Mouse (Mus musculus): Measurements from ENCODE around the gene Ano1. TPM values are rescaled to one million over a fixed set of nuclear protein-coding genes. Genes with fewer than 3 reads are reported as not detected.
A peak's percentile ranks its signal among the peaks of the same experiment; 100 is the strongest.

The Ano1 gene
- polyA plus RNA-seq, 1 experiment from 2014 or later = 13.0 TPM

DNA sequence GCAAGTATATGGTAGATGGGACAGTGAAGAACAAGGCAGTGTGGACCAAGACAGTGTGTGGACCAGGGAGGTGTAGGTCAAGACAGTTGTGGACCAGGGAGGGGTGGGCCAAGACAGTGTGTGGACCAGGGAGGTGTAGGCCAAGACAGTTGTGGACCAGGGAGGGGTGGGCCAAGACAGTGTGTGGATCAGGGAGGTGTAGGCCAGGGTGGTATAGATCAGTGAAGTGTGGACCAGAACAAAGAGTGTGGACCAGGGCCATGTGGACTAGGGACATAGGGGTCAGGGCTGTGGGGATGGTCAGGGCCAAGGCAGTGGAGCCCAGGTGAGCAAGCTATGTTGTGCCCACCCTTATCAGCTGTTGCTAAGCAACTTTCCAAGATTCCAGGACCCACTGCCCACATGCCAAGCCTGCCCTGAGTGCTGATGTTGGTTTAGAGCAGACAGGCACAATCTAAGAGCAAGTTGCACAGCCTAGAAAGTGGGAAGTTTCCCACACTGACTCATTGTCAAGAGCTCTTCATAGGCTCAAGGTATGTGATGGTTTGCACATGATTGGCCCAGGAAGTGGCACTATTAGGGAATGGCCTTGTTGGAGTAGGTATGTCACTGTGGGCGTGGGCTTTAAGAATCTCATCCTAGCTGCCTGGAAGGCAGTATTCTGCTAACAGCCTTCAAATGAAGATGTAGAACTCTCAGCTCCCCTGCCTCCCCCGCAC, 64.0 kb downstream of the Ano1 start:
- WGBS = 96% methylated on average over 2 of the region's 2 CpGs
- ATAC-seq = peak; percentile 58; the same call in 1 of the 2 replicates
- no peak overlapping the region for H3K4me2 ChIP-seq (replicated peaks)

DNA sequence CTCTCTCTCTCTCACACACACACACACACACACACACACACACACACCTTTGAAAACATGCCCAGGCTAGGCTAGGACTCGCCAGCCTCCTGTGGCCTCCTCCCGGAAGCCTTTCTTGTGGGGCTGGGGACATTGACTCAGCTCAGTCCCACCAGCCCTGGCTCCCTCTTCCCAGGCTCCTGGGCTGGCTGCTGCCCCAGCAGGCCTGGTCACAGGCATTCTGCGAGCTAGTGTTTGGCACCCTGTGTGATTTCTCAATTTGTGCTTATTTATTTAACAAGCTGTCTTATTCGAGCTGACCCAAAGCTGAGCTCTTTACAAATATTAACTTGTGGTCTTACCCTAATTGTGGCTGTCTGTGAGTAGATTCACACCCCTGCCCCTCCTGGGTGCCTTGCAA, 66.8 kb downstream of the Ano1 start:
- Histone ChIP-seq H3K9ac (replicated peaks) (no peak overlapping the region), H3K4me3 (replicated peaks) (no peak overlapping the region), H3K9me3 (no peaks in the 10 kb centered on the region), H3K27ac (peak overlapping the region; percentile 44; the same call in 1 of the 2 replicates), H3K36me3 (no peaks in the 10 kb centered on the region), H3K27me3 (peaks cover 9% of the 10 kb centered on the region), H3K4me2 (replicated peaks) (no peak overlapping the region), H3K4me1 (replicated peaks) (peaks cover 22% of the 10 kb centered on the region; the same call in 1 of the 2 replicates)
- WGBS = 57% methylated on average over 4 of the region's 4 CpGs
- no peak for ATAC-seq

More for the DNA sequence above, 64.0 kb downstream of the Ano1 start:
- H3K27me3 ChIP-seq = no peaks in the 10 kb centered on the region
- peaks cover 23% of the 10 kb centered on the region; the same call in 1 of the 2 replicates for H3K4me1 ChIP-seq (replicated peaks)
- no peaks in the 10 kb centered on the region for H3K9me3 ChIP-seq
- H3K9ac ChIP-seq (replicated peaks) = no peak overlapping the region
- H3K27ac ChIP-seq = no peak overlapping the region
- no peak overlapping the region for H3K4me3 ChIP-seq (replicated peaks)
- no peaks in the 10 kb centered on the region for H3K36me3 ChIP-seq

DNA sequence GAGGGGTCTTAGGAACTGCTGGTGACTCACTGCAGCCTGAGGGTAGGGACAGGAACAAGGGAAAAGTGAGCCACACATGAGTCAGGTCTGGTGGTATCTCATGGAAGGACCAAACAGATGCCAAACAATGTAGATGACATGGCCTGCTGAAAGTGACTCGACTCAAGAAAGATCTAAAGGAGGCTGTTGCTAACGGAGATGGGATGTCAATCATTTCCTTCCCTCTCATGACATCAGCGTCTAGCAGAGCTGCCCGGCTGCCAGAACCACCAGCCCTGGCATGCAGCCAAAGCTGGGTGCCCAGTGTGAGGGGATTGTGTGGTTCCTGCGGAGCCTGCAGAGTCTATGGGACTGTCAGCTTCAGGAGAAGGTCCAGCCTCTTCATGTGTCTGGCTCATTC, 67.3 kb downstream of the Ano1 start:
- WGBS = 25% methylated on average over 5 of the region's 5 CpGs
- ATAC-seq = peak; percentile 74; the same call in 1 of the 2 replicates
- H3K36me3 ChIP-seq = no peaks in the 10 kb centered on the region
- H3K27ac ChIP-seq = no peak overlapping the region
- H3K4me3 ChIP-seq (replicated peaks) = no peak overlapping the region
- H3K4me2 ChIP-seq (replicated peaks) = no peak overlapping the region
- H3K4me1 ChIP-seq (replicated peaks) = peaks cover 17% of the 10 kb centered on the region; the same call in 1 of the 2 replicates
- H3K9me3 ChIP-seq = no peaks in the 10 kb centered on the region
- no peak overlapping the region for H3K9ac ChIP-seq (replicated peaks)
- H3K27me3 ChIP-seq = peaks cover 14% of the 10 kb centered on the region

DNA sequence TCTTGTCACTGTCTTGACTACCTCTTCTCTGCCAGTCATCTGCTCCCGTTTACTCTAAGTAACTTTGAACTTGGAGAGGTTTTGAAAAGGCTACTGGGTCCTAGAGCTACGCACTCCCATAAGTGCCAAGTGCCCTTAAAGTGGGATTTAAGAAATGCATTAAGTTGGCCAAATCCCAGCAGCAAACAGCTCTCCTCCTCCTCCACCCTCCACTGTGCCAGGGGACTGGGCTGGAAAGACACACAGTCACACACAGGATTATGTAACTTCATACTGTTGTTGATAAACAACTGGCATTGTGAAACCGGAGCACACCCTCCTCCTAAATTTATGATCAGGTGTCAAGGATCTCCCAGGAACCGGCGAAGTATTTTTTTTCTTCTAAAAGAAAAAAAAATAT, 71.7 kb downstream of the Ano1 start:
- no peak overlapping the region for H3K9ac ChIP-seq (replicated peaks)
- no peak overlapping the region for H3K4me2 ChIP-seq (replicated peaks)
- WGBS = 84% methylated on average over 5 of the region's 5 CpGs
- no peak for ATAC-seq
- H3K9me3 ChIP-seq = no peaks in the 10 kb centered on the region
- no peak overlapping the region for H3K27ac ChIP-seq
- H3K4me1 ChIP-seq (replicated peaks) = peaks cover 32% of the 10 kb centered on the region
- no peak overlapping the region for H3K4me3 ChIP-seq (replicated peaks)
- H3K27me3 ChIP-seq = peaks cover 38% of the 10 kb centered on the region
- no peaks in the 10 kb centered on the region for H3K36me3 ChIP-seq

DNA sequence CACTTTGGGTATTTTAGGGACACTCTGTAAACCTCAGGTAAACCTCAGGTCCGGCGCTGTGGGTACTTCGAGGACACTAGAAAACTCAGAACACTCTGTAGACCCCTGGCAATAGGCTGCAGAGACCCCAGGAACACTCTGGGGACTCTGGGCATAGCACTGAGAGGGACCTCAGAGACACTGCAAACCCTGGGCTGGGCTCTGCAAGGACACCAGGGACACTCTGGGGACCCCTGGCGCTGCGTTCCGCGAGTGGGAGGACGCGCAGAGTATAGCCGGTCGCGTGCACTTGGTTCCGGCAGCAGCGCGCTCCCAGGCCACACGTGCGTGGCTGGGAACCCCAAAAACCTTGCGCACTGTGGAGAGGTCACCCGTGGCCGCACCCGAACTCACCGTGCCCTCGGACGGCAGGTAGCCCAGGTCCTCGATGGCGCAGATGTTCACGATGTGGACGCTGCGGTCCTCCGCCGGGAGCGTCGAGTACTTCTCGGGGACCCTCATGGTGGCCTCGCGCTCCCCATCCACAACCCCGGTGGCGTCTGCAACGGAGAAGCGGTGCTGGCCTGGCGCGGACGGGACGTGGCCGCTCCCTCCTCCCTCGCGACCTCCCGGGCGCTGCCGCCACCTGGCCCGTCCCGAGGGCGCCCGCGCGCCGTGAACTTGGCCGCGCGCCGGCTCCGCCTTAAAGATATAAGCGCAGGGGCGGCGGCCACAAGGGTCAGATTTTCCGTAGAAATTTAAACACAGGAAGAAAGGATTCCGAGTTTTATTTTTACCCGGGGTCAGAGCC, 73.3 kb downstream of the Ano1 start:
- Histone ChIP-seq H3K4me1 (replicated peaks) (peaks cover 25% of the 10 kb centered on the region), H3K9me3 (no peaks in the 10 kb centered on the region), H3K9ac (replicated peaks) (peak overlapping the region; percentile 57), H3K4me2 (replicated peaks) (peak overlapping the region; percentile 72), H3K36me3 (no peaks in the 10 kb centered on the region), H3K27ac (no peak overlapping the region), H3K4me3 (replicated peaks) (peak overlapping the region; percentile 44), H3K27me3 (peaks cover 38% of the 10 kb centered on the region)
- ATAC-seq = 0 out of 2 replicates have a peak, but pooled peaks have one; percentile 2
- 13% methylated on average over 68 of the region's 68 CpGs for WGBS

DNA sequence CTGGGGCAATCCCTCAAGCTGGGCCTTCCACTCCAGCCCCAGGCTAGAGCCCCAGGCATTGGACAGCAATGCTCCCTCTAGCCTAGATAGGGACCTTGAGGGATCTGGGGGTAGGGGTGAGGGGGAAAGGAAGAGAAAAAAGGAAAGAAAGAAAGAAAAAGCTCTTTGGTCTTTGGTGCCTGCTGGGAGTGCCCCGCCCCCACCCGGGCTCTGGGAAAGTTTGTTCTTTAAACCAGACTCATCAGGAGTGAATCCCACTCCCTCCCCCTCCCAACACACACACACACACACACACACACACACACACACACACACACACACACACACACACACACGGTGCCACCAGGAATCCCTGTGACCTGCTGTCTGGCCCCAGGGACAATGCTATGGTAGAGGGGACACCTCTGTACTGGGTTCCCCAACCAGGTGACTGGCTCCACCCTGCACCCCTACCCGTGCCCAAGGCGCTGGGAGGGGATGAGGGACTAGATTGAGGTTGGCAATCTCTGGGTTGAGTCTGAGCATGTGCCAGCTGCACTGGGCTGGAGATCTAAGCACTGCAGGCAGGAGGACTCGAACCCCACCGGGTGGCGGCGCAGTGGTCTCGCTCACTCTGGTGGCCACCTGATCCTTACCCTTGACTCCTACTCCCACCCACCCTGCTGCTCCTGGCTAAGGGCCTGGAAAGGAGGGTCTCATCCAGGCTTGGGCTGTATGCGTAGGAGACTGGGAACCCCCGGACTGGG, 74.3 kb downstream of the Ano1 start:
- peaks cover 38% of the 10 kb centered on the region for H3K27me3 ChIP-seq
- H3K4me3 ChIP-seq (replicated peaks) = 0 out of 2 replicates have a peak overlapping the region, but pooled peaks have one; percentile 44
- H3K36me3 ChIP-seq = no peaks in the 10 kb centered on the region
- WGBS = 51% methylated on average over 11 of the region's 12 CpGs
- peak; percentile 29 for ATAC-seq
- H3K9me3 ChIP-seq = no peaks in the 10 kb centered on the region
- no peak overlapping the region for H3K27ac ChIP-seq
- peak overlapping the region; percentile 72 for H3K4me2 ChIP-seq (replicated peaks)
- H3K9ac ChIP-seq (replicated peaks) = no peak overlapping the region
- peaks cover 25% of the 10 kb centered on the region for H3K4me1 ChIP-seq (replicated peaks)

DNA sequence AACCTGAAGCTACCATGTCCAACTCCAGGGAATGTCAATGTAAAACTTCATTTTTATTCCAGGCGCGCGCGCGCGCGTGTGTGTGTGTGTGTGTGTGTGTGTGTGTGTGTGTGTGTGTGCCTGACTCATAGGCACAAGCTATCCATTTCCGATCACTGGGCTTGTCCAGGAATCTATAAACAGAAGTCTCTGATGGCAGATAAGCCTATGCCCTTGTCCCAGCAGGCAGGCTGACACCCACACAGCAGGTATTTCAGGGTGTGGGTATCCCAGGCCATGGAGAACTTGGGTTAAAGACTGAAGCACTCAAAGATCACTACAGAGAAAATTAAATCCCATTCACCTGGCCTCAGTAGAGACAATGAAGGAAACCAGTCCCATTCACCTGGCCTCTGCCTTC, 76.1 kb downstream of the Ano1 start:
- ATAC-seq = no peak
- Histone ChIP-seq H3K27ac (no peak overlapping the region), H3K9ac (replicated peaks) (no peak overlapping the region), H3K4me2 (replicated peaks) (no peak overlapping the region), H3K36me3 (no peaks in the 10 kb centered on the region), H3K9me3 (no peaks in the 10 kb centered on the region), H3K4me1 (replicated peaks) (peaks cover 25% of the 10 kb centered on the region), H3K4me3 (replicated peaks) (no peak overlapping the region), H3K27me3 (peaks cover 34% of the 10 kb centered on the region)
- WGBS = 97% methylated on average over 8 of the region's 8 CpGs

DNA sequence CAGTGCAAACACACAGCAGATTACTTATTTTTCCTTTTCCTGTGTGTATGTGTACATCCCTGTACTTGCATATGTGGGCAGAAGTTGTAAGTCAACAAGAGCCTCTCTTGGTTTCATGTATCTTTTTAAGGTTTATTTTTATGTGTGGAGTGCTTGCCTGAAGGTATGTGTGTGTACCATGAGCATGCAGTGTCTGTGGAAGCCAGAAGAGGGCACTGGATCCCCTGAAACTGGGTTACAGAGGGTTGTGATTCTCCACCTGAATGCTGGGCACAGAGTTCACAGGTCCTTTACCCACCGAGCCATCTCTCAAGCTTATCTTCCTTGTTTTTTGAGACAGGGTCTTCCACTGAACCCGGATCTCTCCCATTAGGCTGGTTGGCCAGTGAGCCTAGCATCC, 81.9 kb downstream of the Ano1 start:
- WGBS = 94% methylated on average over 2 of the region's 2 CpGs

DNA sequence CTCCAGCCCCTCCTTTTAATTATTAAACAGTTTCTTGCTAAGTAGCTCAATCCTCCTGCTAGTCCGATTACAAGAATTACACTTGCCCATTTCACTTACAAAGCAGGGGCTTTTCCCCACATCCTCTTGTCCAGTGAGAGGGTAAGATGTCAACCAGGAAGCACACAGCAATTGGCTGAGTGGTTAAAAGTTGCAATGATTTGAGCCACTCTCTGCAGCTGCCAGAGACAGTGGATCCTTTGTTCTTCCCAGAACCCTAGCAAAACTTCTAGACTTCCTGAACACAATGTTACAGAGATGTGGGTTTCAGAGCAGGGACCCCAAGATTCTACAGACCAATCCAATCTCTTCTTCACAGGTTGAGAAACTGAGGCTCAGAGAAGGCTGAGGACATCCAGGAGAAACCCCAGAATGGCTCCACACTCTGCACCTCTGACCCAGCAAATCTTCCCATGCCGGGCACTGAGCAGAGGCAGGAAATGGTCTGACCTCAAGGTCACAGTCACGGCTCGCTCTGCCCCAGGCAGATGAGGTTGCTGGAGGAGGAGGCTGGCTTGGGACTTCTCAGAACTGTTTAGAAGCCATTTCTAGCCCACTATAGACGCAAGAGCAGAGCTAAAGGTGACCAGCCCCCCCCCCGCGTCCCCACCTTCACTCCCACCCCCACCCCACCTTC, 83.0 kb downstream of the Ano1 start:
- Histone ChIP-seq H3K4me2 (replicated peaks) (no peak overlapping the region), H3K4me1 (replicated peaks) (no peaks in the 10 kb centered on the region), H3K9ac (replicated peaks) (no peak overlapping the region), H3K36me3 (peaks cover 3% of the 10 kb centered on the region; the same call in 1 of the 2 replicates), H3K4me3 (replicated peaks) (no peak overlapping the region), H3K9me3 (no peaks in the 10 kb centered on the region), H3K27me3 (peaks cover 9% of the 10 kb centered on the region; the same call in 1 of the 2 replicates), H3K27ac (no peak overlapping the region)
- WGBS = 71% methylated on average over 7 of the region's 7 CpGs
- no peak for ATAC-seq

More for the DNA sequence above, 81.9 kb downstream of the Ano1 start:
- H3K9ac ChIP-seq (replicated peaks) = no peak overlapping the region
- ATAC-seq = no peak
- H3K4me3 ChIP-seq (replicated peaks) = no peak overlapping the region
- peaks cover 3% of the 10 kb centered on the region; the same call in 1 of the 2 replicates for H3K36me3 ChIP-seq
- H3K9me3 ChIP-seq = no peaks in the 10 kb centered on the region
- 0 out of 2 replicates have a peak, but pooled peaks cover 2% of the 10 kb centered on the region for H3K27me3 ChIP-seq
- H3K4me1 ChIP-seq (replicated peaks) = no peaks in the 10 kb centered on the region
- no peak overlapping the region for H3K4me2 ChIP-seq (replicated peaks)
- H3K27ac ChIP-seq = no peak overlapping the region

DNA sequence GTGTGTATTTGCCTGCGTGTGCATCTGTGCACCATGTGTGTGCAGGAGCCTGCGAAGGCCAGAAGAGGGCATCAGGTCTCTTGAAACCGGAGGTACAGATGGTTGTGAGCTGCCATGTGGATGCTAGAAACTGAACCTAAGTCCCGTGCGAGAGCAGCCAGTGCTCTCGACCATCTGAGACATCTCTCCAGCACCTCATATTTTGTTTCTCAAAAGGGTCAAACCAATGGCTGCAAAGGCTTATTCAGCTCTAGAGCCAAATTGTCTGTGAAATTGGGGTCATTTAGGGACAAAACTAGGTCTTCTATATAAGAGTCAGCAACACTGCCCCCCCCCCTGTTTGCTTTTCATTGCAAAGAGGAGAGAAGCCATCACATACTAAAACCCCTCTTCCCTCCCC, 84.7 kb downstream of the Ano1 start:
- Histone ChIP-seq H3K9me3 (no peaks in the 10 kb centered on the region), H3K36me3 (peaks cover 3% of the 10 kb centered on the region; the same call in 1 of the 2 replicates), H3K27ac (no peak overlapping the region), H3K4me1 (replicated peaks) (peaks cover 5% of the 10 kb centered on the region; the same call in 1 of the 2 replicates), H3K27me3 (peaks cover 21% of the 10 kb centered on the region), H3K4me3 (replicated peaks) (no peak overlapping the region), H3K4me2 (replicated peaks) (no peak overlapping the region), H3K9ac (replicated peaks) (no peak overlapping the region)
- no peak for ATAC-seq
- WGBS = 94% methylated on average over 6 of the region's 6 CpGs

DNA sequence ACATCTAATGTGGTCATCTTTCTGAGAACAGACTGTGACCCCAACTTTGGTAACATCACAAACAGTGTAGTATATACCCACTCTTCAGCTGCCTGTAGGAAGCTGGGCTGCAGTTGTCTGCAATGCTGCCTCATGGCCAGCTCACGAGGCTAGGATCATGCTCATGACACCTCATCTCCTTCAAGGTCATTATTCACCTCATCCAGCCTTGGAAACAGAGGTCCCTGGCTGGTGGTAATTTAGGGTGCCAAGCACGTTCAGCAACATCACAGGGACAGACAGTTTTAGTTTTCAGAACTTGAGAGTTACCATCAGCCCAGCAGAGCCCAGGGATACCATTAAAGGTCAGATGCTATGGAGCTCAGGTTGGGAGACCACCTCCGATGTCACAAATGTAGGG, 86.2 kb downstream of the Ano1 start:
- 92% methylated on average over 3 of the region's 3 CpGs for WGBS
- H3K27ac ChIP-seq = no peak overlapping the region
- H3K4me3 ChIP-seq (replicated peaks) = no peak overlapping the region
- H3K36me3 ChIP-seq = peaks cover 3% of the 10 kb centered on the region; the same call in 1 of the 2 replicates
- no peak overlapping the region for H3K4me2 ChIP-seq (replicated peaks)
- H3K4me1 ChIP-seq (replicated peaks) = peaks cover 5% of the 10 kb centered on the region; the same call in 1 of the 2 replicates
- peaks cover 21% of the 10 kb centered on the region for H3K27me3 ChIP-seq
- H3K9me3 ChIP-seq = no peaks in the 10 kb centered on the region
- no peak for ATAC-seq
- no peak overlapping the region for H3K9ac ChIP-seq (replicated peaks)

Data from midbrain, embryonic 13.5 days (tissue).